8 mouse cellular contexts compared by ENCODE assay signal in genomic region chr11:6261434-6262082, GRCm38 (mm10). TPM values are rescaled to one million over a fixed set of nuclear protein-coding genes. Genes with fewer than 3 reads are reported as not detected.
DNase-seq lines count a peak whose midpoint lies in the region; ATAC-seq and TF ChIP-seq lines count a peak whose summit lies in the region.

No protein-coding gene starts in this region.

- TF ChIP-seq POLR2A in testis, adult 2 months (IDR thresholded peaks at IDR 0.05; ENCODE audit: control insufficient read depth, low read depth, low read length): no peak

- TF ChIP-seq CTCF in testis, adult 2 months (IDR thresholded peaks at IDR 0.05; ENCODE audit: control insufficient read depth, insufficient read depth, insufficient replicate concordance, low read depth, low read length): peak; percentile 93; the same call in 1 of the 2 replicates

- no peaks in the 10 kb centered on the region for H3K27me3 ChIP-seq in testis, adult 2 months (ENCODE audit: control insufficient read depth, insufficient read depth, low read length)
- no peaks in the 10 kb centered on the region for H3K27me3 ChIP-seq in forebrain, embryonic 12.5 days
- no peaks in the 10 kb centered on the region for H3K27me3 ChIP-seq in liver, embryonic 12.5 days (replicated peaks)
- H3K27me3 ChIP-seq in stomach, embryonic 16.5 days (ENCODE audit: control insufficient read depth, insufficient read depth, low read length): no peaks in the 10 kb centered on the region

- 82% methylated on average over 10 of the region's 10 CpGs for WGBS in forebrain, embryonic 12.5 days
- WGBS in liver, embryonic 12.5 days (ENCODE audit: insufficient replicate concordance): 78% methylated on average over 10 of the region's 10 CpGs
- WGBS in stomach, embryonic 16.5 days: 73% methylated on average over 10 of the region's 10 CpGs

- peaks cover 4% of the 10 kb centered on the region for H3K36me3 ChIP-seq in testis, adult 2 months (ENCODE audit: control insufficient read depth, insufficient read depth, low read length)
- peaks cover 91% of the 10 kb centered on the region for H3K36me3 ChIP-seq in forebrain, embryonic 12.5 days (replicated peaks)
- H3K36me3 ChIP-seq in liver, embryonic 12.5 days: peaks cover 91% of the 10 kb centered on the region
- H3K36me3 ChIP-seq in stomach, embryonic 16.5 days (ENCODE audit: control insufficient read depth, insufficient read depth, low read length): peaks cover 33% of the 10 kb centered on the region

- DNase-seq in testis, postnatal 14 days (ENCODE audit: low spot score): no peak
- DNase-seq in c-Kit-positive CD71-positive TER-119-positive erythroid progenitor cells, embryonic 14.5 days (ENCODE audit: low spot score): peak; percentile 68
- peak; percentile 46 for DNase-seq in hindlimb bud, embryonic 11.5 days (ENCODE audit: extremely low spot score, low read depth, low spot score)
- peak; percentile 41 to 65 for DNase-seq in natural killer cell, adult 2 months (ENCODE audit: low spot score in 2 of 2)

- H3K27ac ChIP-seq in testis, adult 2 months (ENCODE audit: control insufficient read depth, insufficient read depth, low read depth, low read length): no peak overlapping the region
- no peak overlapping the region for H3K27ac ChIP-seq in forebrain, embryonic 12.5 days
- no peak overlapping the region for H3K27ac ChIP-seq in liver, embryonic 12.5 days
- H3K27ac ChIP-seq in stomach, embryonic 16.5 days (ENCODE audit: low read length): no peak overlapping the region

- peaks cover under 1% of the 10 kb centered on the region for H3K4me1 ChIP-seq in testis, adult 2 months (ENCODE audit: control insufficient read depth, insufficient read depth, low read length)
- peaks cover 5% of the 10 kb centered on the region for H3K4me1 ChIP-seq in forebrain, embryonic 12.5 days
- H3K4me1 ChIP-seq in liver, embryonic 12.5 days: peaks cover 9% of the 10 kb centered on the region
- 0 out of 2 replicates have a peak, but pooled peaks cover 3% of the 10 kb centered on the region for H3K4me1 ChIP-seq in stomach, embryonic 16.5 days (ENCODE audit: control insufficient read depth, insufficient read depth, low read length)

- H3K4me2 ChIP-seq in forebrain, embryonic 12.5 days: no peak overlapping the region
- no peak overlapping the region for H3K4me2 ChIP-seq in liver, embryonic 12.5 days
- H3K4me2 ChIP-seq in stomach, embryonic 16.5 days (ENCODE audit: low read depth, low read length): no peak overlapping the region

- H3K4me3 ChIP-seq in testis, adult 2 months (ENCODE audit: control insufficient read depth, low read depth, low read length): no peak overlapping the region
- no peak overlapping the region for H3K4me3 ChIP-seq in forebrain, embryonic 12.5 days (replicated peaks)
- H3K4me3 ChIP-seq in liver, embryonic 12.5 days: no peak overlapping the region
- no peak overlapping the region for H3K4me3 ChIP-seq in stomach, embryonic 16.5 days (replicated peaks; ENCODE audit: low read length)

- peak; percentile 39; the same call in 1 of the 2 replicates for ATAC-seq in forebrain, embryonic 12.5 days (ENCODE audit: low FRiP score)
- ATAC-seq in liver, embryonic 12.5 days: peak; percentile 14; the same call in 1 of the 2 replicates
- 0 out of 2 replicates have a peak, but pooled peaks have one; percentile 38 for ATAC-seq in stomach, embryonic 16.5 days (ENCODE audit: insufficient read depth, low FRiP score)

- H3K9ac ChIP-seq in forebrain, embryonic 12.5 days: no peak overlapping the region
- H3K9ac ChIP-seq in liver, embryonic 12.5 days: no peak overlapping the region
- no peak overlapping the region for H3K9ac ChIP-seq in stomach, embryonic 16.5 days (ENCODE audit: low read length)

- no peaks in the 10 kb centered on the region for H3K9me3 ChIP-seq in forebrain, embryonic 12.5 days
- no peaks in the 10 kb centered on the region for H3K9me3 ChIP-seq in liver, embryonic 12.5 days (replicated peaks)
- H3K9me3 ChIP-seq in stomach, embryonic 16.5 days (replicated peaks; ENCODE audit: control insufficient read depth, low read length): no peaks in the 10 kb centered on the region

RNA-seq across cellular contexts. Expression of gene Ddx56, which starts 6.0 kb away (rescaled TPM):
- 30.8 and 31.3 TPM in 2 replicates for polyA plus RNA-seq in testis, adult 2 months (2012; rRNA removed)
- polyA plus RNA-seq in forebrain, embryonic 12.5 days (2016; fragmentation: Nextera tagmentation; extraction: Ambion mirVana): 97.4 TPM in 2 replicates
- polyA plus RNA-seq in liver, embryonic 12.5 days (2016; fragmentation: Nextera tagmentation; extraction: Ambion mirVana): 94.9 and 98.2 TPM in 2 replicates
- polyA plus RNA-seq in stomach, embryonic 16.5 days (2015; fragmentation: Nextera tagmentation; extraction: Ambion mirVana): 85.2 and 87.6 TPM in 2 replicates

RNA-seq across cellular contexts. Expression of gene Tmed4, which starts 13.1 kb away (rescaled TPM):
- 92.6 and 102 TPM in 2 replicates for polyA plus RNA-seq in testis, adult 2 months (2012; rRNA removed)
- polyA plus RNA-seq in forebrain, embryonic 12.5 days (2016; fragmentation: Nextera tagmentation; extraction: Ambion mirVana): 151 TPM in 2 replicates
- 45.6 and 46.4 TPM in 2 replicates for polyA plus RNA-seq in liver, embryonic 12.5 days (2016; fragmentation: Nextera tagmentation; extraction: Ambion mirVana)
- polyA plus RNA-seq in stomach, embryonic 16.5 days (2015; fragmentation: Nextera tagmentation; extraction: Ambion mirVana): 119 and 122 TPM in 2 replicates

RNA-seq across cellular contexts. Expression of gene Ogdh, which starts 29.9 kb away (rescaled TPM):
- 87.1 and 90.1 TPM in 2 replicates for polyA plus RNA-seq in testis, adult 2 months (2012; rRNA removed)
- polyA plus RNA-seq in forebrain, embryonic 12.5 days (2016; fragmentation: Nextera tagmentation; extraction: Ambion mirVana): 87.7 and 96.4 TPM in 2 replicates
- polyA plus RNA-seq in liver, embryonic 12.5 days (2016; fragmentation: Nextera tagmentation; extraction: Ambion mirVana): 119 and 123 TPM in 2 replicates
- 134 and 137 TPM in 2 replicates for polyA plus RNA-seq in stomach, embryonic 16.5 days (2015; fragmentation: Nextera tagmentation; extraction: Ambion mirVana)

RNA-seq across cellular contexts. Expression of gene Npc1l1, which starts 31.6 kb away (rescaled TPM):
- 0.63 and 0.64 TPM in 2 replicates for polyA plus RNA-seq in testis, adult 2 months (2012; rRNA removed)
- polyA plus RNA-seq in forebrain, embryonic 12.5 days (2016; fragmentation: Nextera tagmentation; extraction: Ambion mirVana): not detected in 2 replicates
- polyA plus RNA-seq in liver, embryonic 12.5 days (2016; fragmentation: Nextera tagmentation; extraction: Ambion mirVana): 0.17 and 0.21 TPM in 2 replicates
- 3.5 and 3.8 TPM in 2 replicates for polyA plus RNA-seq in stomach, embryonic 16.5 days (2015; fragmentation: Nextera tagmentation; extraction: Ambion mirVana)
